Mouse (Mus musculus) hindbrain, embryonic 10.5 days (tissue): ENCODE results near the gene Tmem202. TPM values are rescaled to one million over a fixed set of nuclear protein-coding genes. Genes with fewer than 3 reads are reported as not detected.

Experiments
- DNase-seq: peaks from one replicate; pipeline ENCODE4 v3.0.0-alpha.2; 2017; ENCODE audit warnings: low spot score
- H3K27ac ChIP-seq: fragments of 300-500 bp; sonication (generic); 2 replicates; pipeline ENCODE4 v1.5.1; 2016; ENCODE audit warnings: mild to moderate bottlenecking, moderate library complexity
- H3K27me3 ChIP-seq: fragments of 300-500 bp; sonication (generic); 2 replicates; pipeline ENCODE4 v1.6.1; 2016; ENCODE audit warnings: mild to moderate bottlenecking; ENCODE audit not compliant: poor library complexity, insufficient read depth, severe bottlenecking
- H3K36me3 ChIP-seq: fragments of 300-500 bp; sonication (generic); 2 replicates; pipeline ENCODE4 v1.6.1; 2016; ENCODE audit warnings: mild to moderate bottlenecking, moderate library complexity
- H3K4me1 ChIP-seq: fragments of 300-500 bp; sonication (generic); replicated peaks from 2 replicates; pipeline ENCODE4 v1.6.1; 2016; ENCODE audit warnings: mild to moderate bottlenecking
- H3K4me3 ChIP-seq: fragments of 300-500 bp; sonication (generic); 2 replicates; pipeline ENCODE4 v1.5.1; 2016; ENCODE audit warnings: mild to moderate bottlenecking, moderate library complexity
- H3K9me3 ChIP-seq: fragments of 300-500 bp; sonication (generic); 2 replicates; pipeline ENCODE4 v1.6.1; 2016; ENCODE audit warnings: mild to moderate bottlenecking, moderate library complexity
- WGBS: fragments of 180-500 bp; shearing (Covaris S2); methylation state at CpG from one replicate; pipeline ENCODE4 v1.1.7; 2016; 5-methylcytosine and 5-hydroxymethylcytosine counted together
- polyA plus RNA-seq: library from polyadenylated mRNA; unstranded; fragments of >200 nt; fragmentation: Nextera tagmentation; extraction: Ambion mirVana; gene quantifications from 2 replicates; pipeline ENCODE4 v1.2.1, GENCODE M21; 2016

Gene Tmem202
- not detected in 2 replicates for polyA plus RNA-seq

- peak; percentile 91 for DNase-seq
- H3K4me1 ChIP-seq, result peaks cover 14% of the 10 kb centered on the region
- peak within 1 kb of the TSS; percentile 82 for H3K27ac ChIP-seq
- no peaks in the 10 kb centered on the region for H3K36me3 ChIP-seq
- 5% methylated on average over 55 of the region's 55 CpGs for WGBS
- H3K4me3 ChIP-seq, result peak within 1 kb of the TSS; percentile 69
- no peaks in the 10 kb centered on the region for H3K27me3 ChIP-seq
- no peaks in the 10 kb centered on the region for H3K9me3 ChIP-seq
Observed at GRCm38 (mm10) chr9:59539441-59540137, at the start of gene Tmem202, which contains the start of gene Hexa. Gene Tmem202, minus strand, starts transcription at chr9:59539847. Gene Hexa, plus strand, starts transcription at chr9:59539540.

GRCm38 (mm10) chr9:59588710-59589671, 49.3 kb upstream of the Tmem202 start:
- peaks cover 20% of the 10 kb centered on the region for H3K4me1 ChIP-seq
- 32% methylated on average over 12 of the region's 12 CpGs for WGBS
- no peaks in the 10 kb centered on the region for H3K9me3 ChIP-seq
- H3K36me3 ChIP-seq, result no peaks in the 10 kb centered on the region
- DNase-seq, result peak; percentile 55
- H3K27ac ChIP-seq, result 0 out of 2 replicates have a peak overlapping the region, but pooled peaks have one; percentile 35
- H3K4me3 ChIP-seq, result no peak overlapping the region
- H3K27me3 ChIP-seq, result peaks cover 55% of the 10 kb centered on the region

- no peak for DNase-seq
- Histone ChIP-seq H3K4me3 (no peak overlapping the region), H3K27ac (no peak overlapping the region), H3K9me3 (no peaks in the 10 kb centered on the region), H3K4me1 (peaks cover 20% of the 10 kb centered on the region), H3K27me3 (peaks cover 59% of the 10 kb centered on the region), H3K36me3 (no peaks in the 10 kb centered on the region)
- 68% methylated on average over 5 of the region's 5 CpGs for WGBS
Observed at GRCm38 (mm10) chr9:59588252-59588651, 48.6 kb upstream of the Tmem202 start.

- H3K27me3 ChIP-seq, result peaks cover 54% of the 10 kb centered on the region
- H3K9me3 ChIP-seq, result no peaks in the 10 kb centered on the region
- no peaks in the 10 kb centered on the region for H3K36me3 ChIP-seq
- H3K27ac ChIP-seq, result no peak overlapping the region
- 7% methylated on average over 13 of the region's 13 CpGs for WGBS
- DNase-seq, result peak; percentile 80
- peaks cover 20% of the 10 kb centered on the region for H3K4me1 ChIP-seq
- peak overlapping the region; percentile 32 for H3K4me3 ChIP-seq
Observed at GRCm38 (mm10) chr9:59584871-59585308, 45.2 kb upstream of the Tmem202 start.

GRCm38 (mm10) chr9:59578505-59578867, 38.8 kb upstream of the Tmem202 start:
- peak overlapping the region; percentile 52 for H3K4me3 ChIP-seq
- no peaks in the 10 kb centered on the region for H3K36me3 ChIP-seq
- DNase-seq, result no peak
- H3K9me3 ChIP-seq, result no peaks in the 10 kb centered on the region
- under 1% methylated on average over 20 of the region's 20 CpGs for WGBS
- H3K27me3 ChIP-seq, result peaks cover 53% of the 10 kb centered on the region
- H3K4me1 ChIP-seq, result peaks cover 18% of the 10 kb centered on the region
- H3K27ac ChIP-seq, result peak overlapping the region; percentile 77

GRCm38 (mm10) chr9:59577844-59578504, 38.3 kb upstream of the Tmem202 start, which contains the start of gene Celf6:
Gene Celf6, plus strand, starts transcription at chr9:59577917.
- DNase-seq, result peak; percentile 100
- no peaks in the 10 kb centered on the region for H3K9me3 ChIP-seq
- H3K27ac ChIP-seq, result peak within 1 kb of the TSS; percentile 77
- H3K4me1 ChIP-seq, result peaks cover 18% of the 10 kb centered on the region
- H3K27me3 ChIP-seq, result peaks cover 52% of the 10 kb centered on the region
- H3K4me3 ChIP-seq, result peak within 1 kb of the TSS; percentile 52
- no peaks in the 10 kb centered on the region for H3K36me3 ChIP-seq
- under 1% methylated on average over 61 of the region's 61 CpGs for WGBS

- DNase-seq, result no peak
- Histone ChIP-seq H3K4me1 (peaks cover 18% of the 10 kb centered on the region), H3K36me3 (no peaks in the 10 kb centered on the region), H3K27me3 (peaks cover 52% of the 10 kb centered on the region), H3K9me3 (no peaks in the 10 kb centered on the region), H3K4me3 (peak overlapping the region; percentile 52), H3K27ac (peak overlapping the region; percentile 77; the same call in 1 of the 2 replicates)
- WGBS, result 16% methylated on average over 13 of the region's 13 CpGs
Observed at GRCm38 (mm10) chr9:59577401-59577800, 37.8 kb upstream of the Tmem202 start.

- Histone ChIP-seq H3K27me3 (peaks cover 13% of the 10 kb centered on the region), H3K36me3 (no peaks in the 10 kb centered on the region), H3K9me3 (no peaks in the 10 kb centered on the region), H3K4me3 (no peak overlapping the region), H3K4me1 (no peaks in the 10 kb centered on the region), H3K27ac (no peak overlapping the region)
- DNase-seq, result no peak
- WGBS, result 78% methylated on average over 2 of the region's 2 CpGs
Observed at GRCm38 (mm10) chr9:59571852-59572251, 32.2 kb upstream of the Tmem202 start.

- H3K9me3 ChIP-seq, result no peaks in the 10 kb centered on the region
- H3K4me3 ChIP-seq, result no peak overlapping the region
- DNase-seq, result peak; percentile 58
- H3K36me3 ChIP-seq, result peaks cover 31% of the 10 kb centered on the region
- H3K4me1 ChIP-seq, result 0 out of 2 replicates have a peak, but pooled peaks cover 2% of the 10 kb centered on the region
- H3K27ac ChIP-seq, result no peak overlapping the region
- H3K27me3 ChIP-seq, result no peaks in the 10 kb centered on the region
- 39% methylated on average over 6 of the region's 6 CpGs for WGBS
Observed at GRCm38 (mm10) chr9:59567111-59567510, 27.5 kb upstream of the Tmem202 start.

- Histone ChIP-seq H3K36me3 (peaks cover 46% of the 10 kb centered on the region), H3K4me1 (0 out of 2 replicates have a peak, but pooled peaks cover 2% of the 10 kb centered on the region), H3K9me3 (no peaks in the 10 kb centered on the region), H3K27me3 (no peaks in the 10 kb centered on the region), H3K27ac (no peak overlapping the region), H3K4me3 (no peak overlapping the region)
- DNase-seq, result peak; percentile 69
- 38% methylated on average over 4 of the region's 4 CpGs for WGBS
Observed at GRCm38 (mm10) chr9:59565600-59565999, 26.0 kb upstream of the Tmem202 start.

GRCm38 (mm10) chr9:59553719-59554118, 14.1 kb upstream of the Tmem202 start:
- WGBS, result 89% methylated on average over 4 of the region's 4 CpGs
- H3K4me1 ChIP-seq, result no peaks in the 10 kb centered on the region; the same call in 1 of the 2 replicates
- no peaks in the 10 kb centered on the region for H3K9me3 ChIP-seq
- H3K27ac ChIP-seq, result no peak overlapping the region
- H3K27me3 ChIP-seq, result no peaks in the 10 kb centered on the region
- H3K36me3 ChIP-seq, result peaks cover 56% of the 10 kb centered on the region
- DNase-seq, result no peak
- no peak overlapping the region for H3K4me3 ChIP-seq

- DNase-seq, result no peak
- H3K27me3 ChIP-seq, result no peaks in the 10 kb centered on the region
- peaks cover 46% of the 10 kb centered on the region for H3K36me3 ChIP-seq
- no peak overlapping the region for H3K4me3 ChIP-seq
- 90% methylated on average over 5 of the region's 5 CpGs for WGBS
- H3K27ac ChIP-seq, result no peak overlapping the region
- no peaks in the 10 kb centered on the region; the same call in 1 of the 2 replicates for H3K4me1 ChIP-seq
- no peaks in the 10 kb centered on the region for H3K9me3 ChIP-seq
Observed at GRCm38 (mm10) chr9:59552610-59553009, 13.0 kb upstream of the Tmem202 start.
